Mouse (Mus musculus): ENCODE results near the gene Slco6c1. TPM values are rescaled to one million over a fixed set of nuclear protein-coding genes. Genes with fewer than 3 reads are reported as not detected.

Gene Slco6c1
- not detected for total RNA-seq (2021)
- long read RNA-seq, experiment 1: 0 reads
- long read RNA-seq, experiment 2: 0 reads

- DNase-seq: no peak
- intact Hi-C loops (cut with DNase I): no loop called here
Measured at GRCm38 (mm10) chr1:97128201-97128600, at the start of gene Slco6c1. Gene Slco6c1, minus strand, starts transcription at chr1:97128301.

GRCm38 (mm10) chr1:97038982-97039381 is 89.1 kb downstream of the Slco6c1 start:
- DNase-seq: no peak
- intact Hi-C loops (cut with DNase I): no loop called here

- intact Hi-C loops (cut with DNase I): no loop called here
- DNase-seq: no peak
Measured at GRCm38 (mm10) chr1:97038548-97038947, 89.6 kb downstream of the Slco6c1 start.

- DNase-seq: no peak
- intact Hi-C loops (cut with DNase I): no loop called here
Measured at GRCm38 (mm10) chr1:97037955-97038354, 90.1 kb downstream of the Slco6c1 start.

- DNase-seq: no peak
- intact Hi-C loops (cut with DNase I): no loop called here
Measured at GRCm38 (mm10) chr1:97021388-97021787, 106.7 kb downstream of the Slco6c1 start.

GRCm38 (mm10) chr1:97019404-97019803 is 108.7 kb downstream of the Slco6c1 start:
- intact Hi-C loops (cut with DNase I): no loop called here
- DNase-seq: no peak

- no peak for DNase-seq
- intact Hi-C loops (cut with DNase I): no loop called here
Measured at GRCm38 (mm10) chr1:97018978-97019377, 109.1 kb downstream of the Slco6c1 start.
